Mouse (Mus musculus): ENCODE data around the gene Igfbp7.
"Not testable (repeated sequence)": the region's sequence is repeated elsewhere in the genome, so short reads cannot be mapped to it uniquely, and the experiment has no call there.

The Igfbp7 gene

DNA sequence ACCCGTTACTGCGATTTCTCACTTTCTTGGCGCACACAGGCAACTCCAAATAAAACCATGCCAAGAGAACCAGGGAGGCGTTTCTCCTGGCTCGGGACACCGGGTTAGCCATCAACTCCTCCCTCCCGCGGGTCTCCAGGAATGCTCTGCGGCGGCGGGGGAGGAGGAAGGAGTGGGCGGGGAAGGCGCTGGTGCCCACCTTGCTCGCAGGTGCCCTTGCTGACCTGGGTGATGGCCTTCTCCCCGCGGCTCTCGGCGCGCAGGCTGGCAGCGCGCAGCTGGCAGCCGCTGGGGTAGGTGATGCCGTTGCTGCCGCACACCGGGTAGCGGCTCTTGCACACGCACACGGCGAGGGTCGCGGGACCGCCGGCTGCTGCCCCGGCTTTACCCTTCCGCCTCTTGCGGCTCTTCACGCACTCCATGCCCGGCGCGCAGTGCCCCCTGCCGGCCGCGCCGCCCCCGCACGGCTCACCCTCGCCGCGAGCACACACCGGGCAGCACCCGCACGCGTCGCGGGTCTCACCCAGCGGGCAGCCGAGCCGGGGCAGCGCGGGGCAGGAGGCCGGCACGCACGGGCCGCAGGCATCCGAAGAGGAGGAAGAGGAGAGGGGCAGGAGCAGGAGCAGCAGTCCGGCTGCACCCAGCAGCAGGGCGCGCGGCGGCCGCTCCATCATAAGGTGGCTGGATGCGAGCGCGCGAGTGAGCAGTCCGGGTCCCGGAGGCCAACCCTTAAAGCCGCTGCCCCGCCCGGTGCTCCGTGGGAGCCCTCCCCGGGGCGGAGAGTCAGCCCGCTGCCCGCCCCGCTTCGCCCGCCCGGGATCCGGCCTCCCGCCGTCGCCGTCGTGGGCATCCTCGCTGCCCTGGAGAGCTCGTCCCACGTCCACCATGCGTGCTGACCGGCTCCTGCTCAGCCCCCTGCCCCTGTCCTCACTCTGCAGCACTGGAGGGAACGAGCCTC is at the start of gene Igfbp7:
TSS of gene Igfbp7 (minus strand) at position 701 of the 958 bp plus-strand sequence.
- in situ Hi-C loops (cut with MseI, MboI) = loop anchor here in 1 of 2 experiments (10.0 kb wide), 1 partner anchor 53 kb away; no protein-coding TSS in a partner anchor

DNA sequence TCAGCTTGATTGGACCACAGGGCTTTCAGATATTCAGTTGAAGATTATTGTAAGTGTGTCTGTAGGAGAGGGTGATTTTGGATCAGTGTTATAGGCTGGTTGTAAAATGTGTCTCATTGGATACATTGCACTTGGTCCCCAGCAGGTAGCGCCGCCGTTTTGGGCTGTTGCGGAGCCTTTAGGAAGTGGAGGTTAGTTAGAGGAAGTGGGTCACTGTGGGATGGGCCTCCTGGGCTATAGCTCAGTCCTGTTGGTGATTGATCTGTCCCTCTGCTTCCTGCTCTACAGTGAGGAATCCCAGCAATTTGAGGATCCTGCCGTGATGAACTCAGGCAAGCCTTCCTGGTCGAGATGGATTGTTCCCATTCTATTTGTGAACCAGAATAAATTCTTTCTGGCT is 44.3 kb upstream of the Igfbp7 start:
- in situ Hi-C loops (cut with MseI, MboI) = no loop called here

DNA sequence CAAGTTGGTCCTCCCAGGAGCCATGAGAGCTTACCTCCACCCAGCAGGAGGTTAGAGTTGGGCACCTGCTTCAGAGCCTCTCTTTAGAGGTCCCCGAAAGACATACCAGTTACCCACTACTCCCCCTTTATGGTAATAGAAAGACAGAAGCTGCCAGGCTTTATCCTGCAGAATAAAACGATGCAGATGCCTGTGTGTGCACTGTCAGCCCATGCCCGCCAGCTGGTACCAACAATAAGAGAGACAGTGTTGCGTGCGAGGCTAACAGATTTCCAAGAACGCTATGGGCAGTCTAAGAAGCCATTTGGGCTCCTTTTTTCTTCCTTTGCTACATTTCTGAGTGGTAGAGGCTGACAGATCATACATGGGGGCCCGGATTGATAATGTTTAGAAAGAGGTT is 41.7 kb upstream of the Igfbp7 start:
- in situ Hi-C loops (cut with MseI, MboI) = no loop called here

DNA sequence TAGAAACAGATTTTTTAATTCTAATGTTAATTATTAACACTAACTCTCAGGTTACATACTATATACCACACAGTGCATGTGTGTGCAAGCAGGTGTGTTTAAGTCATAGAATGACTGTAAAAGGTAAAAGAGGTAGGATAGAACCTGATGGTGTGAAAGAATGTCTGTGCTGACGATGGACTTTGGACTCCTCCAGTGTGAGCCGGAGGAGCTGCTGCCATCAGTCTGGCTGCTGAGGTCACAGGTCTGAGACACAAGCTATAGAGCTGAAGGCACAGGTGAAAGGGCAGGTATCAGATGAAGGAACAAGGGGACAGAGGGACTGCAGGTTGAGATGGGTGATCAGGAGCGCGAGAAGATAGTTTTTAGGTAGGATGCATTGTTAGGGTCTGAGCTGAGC is 37.6 kb upstream of the Igfbp7 start:
- in situ Hi-C loops (cut with MseI, MboI) = no loop called here

DNA sequence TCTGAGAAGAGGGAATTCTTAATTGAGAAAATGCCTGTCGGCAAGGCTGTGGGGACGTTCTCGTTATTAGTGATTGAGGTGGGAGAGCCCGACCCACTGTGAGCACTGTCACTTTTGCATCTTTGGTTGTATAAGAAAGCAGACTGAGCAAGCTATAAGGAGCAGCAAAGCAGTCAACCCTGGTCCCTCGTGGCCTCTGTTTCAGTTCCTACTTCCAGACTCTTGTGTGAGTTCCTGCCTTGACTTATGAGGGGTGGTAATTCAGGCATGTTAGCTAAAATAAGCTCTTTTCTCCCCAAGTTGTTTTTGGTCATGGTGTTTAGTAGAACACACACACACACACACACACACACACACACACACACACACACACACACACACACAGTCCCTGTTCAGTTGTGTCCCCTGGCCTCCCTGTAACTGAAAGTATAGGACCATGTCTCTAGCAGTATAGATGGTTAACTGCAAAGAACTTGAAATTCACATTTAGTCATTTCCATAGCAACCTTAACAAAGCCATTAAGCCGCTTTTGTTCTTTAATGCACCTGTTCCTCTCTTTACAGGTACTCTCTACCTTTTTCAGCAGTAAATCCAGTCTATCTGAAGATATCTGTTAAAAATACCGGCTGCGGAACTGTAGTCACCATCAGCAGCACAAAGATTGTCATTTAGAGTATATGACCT is 36.2 kb upstream of the Igfbp7 start:
- in situ Hi-C loops (cut with MseI, MboI) = no loop called here

DNA sequence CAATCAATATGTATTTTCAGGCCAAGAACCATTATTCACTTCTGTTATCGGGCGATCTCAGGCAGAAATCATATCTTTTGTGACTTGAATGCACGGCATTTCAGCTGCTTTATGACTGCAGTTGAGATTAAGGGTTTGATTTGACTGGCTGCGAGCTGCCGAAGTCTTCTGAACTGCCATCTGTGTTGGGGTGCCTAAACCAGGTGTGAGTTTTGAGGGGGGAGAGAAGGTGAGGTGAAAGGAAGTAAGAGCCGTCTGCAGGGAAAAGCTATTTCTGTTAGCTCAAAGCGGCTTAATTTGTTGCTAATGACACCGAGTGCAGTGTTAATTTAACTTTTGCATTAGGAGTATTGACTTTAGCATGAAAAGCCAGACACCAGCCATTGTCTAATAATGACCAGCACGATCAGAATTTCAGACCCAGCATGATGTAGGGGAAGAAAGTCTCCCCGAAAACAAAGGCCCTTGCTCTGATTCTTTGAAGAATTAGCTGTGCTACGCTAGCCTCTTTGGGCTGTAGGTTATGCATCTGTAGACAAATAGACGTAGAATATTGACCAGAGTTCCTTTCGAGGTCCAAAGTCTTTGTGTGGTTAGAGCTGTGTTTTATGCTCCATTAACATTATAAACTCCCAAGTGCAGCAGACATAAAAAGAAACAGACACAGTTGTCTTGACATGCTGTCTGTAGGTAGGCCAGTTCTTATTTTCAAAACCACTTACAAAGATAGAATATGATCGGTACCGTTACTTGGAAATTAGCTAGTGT is 35.2 kb upstream of the Igfbp7 start:
- in situ Hi-C loops (cut with MseI, MboI) = no loop called here

DNA sequence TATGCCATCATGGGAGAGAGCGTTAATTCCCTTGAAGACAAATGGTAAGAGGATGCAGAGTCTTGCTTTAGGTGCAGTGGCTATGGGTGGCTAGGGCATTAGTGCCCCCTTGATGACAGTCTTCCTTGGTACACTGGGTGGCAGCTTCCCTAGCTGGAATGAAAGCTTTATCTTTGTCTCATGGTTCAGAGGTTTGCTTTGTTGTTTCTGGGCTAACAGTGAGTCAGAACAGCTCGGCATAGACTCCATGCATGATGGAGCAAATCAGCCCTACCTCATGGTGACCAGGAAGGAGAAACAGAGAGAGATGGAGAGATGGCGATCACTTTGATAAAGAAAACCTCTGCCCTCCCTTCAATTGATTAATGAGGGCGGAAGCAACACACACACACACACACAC is 28.5 kb upstream of the Igfbp7 start:
- in situ Hi-C loops (cut with MseI, MboI) = no loop called here

DNA sequence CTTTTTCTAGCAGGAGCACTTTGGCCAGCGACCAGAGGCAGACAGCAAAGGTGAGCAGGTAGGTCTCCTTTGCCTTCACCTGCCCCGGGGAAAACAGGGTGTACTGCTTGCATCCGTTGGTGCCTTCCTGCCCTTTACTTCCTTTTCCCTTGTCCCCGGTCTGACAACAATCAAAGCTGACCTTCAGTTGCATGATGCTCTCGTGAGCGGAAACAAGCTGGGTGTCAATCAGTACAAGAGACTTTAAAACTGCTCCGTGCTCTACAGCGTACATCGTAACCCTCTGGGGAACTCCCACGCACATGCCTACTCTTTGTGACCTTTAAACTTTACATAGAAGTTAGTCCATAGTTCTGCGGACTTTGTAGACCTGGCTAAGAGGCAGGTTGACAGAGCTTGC is 26.2 kb upstream of the Igfbp7 start:
- in situ Hi-C loops (cut with MseI, MboI) = no loop called here

DNA sequence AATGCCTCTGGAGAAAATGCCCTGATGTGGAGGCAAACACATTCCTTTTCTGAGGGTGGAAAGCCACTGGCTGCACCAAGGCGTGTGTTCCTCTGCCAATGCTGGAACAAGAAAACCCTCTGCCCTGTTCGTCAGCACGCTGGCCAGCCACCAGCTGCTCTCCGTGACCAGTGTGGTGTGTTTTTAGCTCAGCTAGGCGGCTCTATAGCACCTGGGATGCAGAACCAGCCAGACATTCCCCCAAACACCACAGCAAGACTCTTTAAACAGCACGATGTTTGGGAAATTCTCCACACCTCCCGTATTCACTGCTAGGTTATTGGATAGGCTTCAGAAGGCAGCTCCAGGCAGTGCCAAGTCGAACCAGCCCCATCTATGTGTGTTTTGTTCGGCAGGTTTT is 25.7 kb upstream of the Igfbp7 start:
- in situ Hi-C loops (cut with MseI, MboI) = no loop called here

DNA sequence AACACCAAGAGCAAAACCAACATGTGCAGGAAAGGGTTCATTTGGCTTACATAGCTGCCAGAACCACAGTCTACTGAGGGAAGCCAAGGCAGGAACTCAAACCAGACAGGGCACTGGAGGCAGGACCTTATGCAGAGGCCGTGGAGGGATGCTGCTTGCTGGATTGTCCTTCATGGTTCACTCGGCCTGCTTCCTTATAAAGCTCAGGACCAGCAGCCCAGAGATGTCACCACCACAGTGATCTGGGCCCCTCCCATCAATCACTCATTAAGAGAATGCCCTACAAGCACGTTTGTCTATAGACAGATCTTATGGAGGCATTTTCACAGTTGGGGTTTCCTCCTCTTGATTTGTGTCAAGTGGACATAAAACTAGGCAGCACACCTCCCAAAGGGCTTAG is 25.3 kb upstream of the Igfbp7 start:
- in situ Hi-C loops (cut with MseI, MboI) = no loop called here

DNA sequence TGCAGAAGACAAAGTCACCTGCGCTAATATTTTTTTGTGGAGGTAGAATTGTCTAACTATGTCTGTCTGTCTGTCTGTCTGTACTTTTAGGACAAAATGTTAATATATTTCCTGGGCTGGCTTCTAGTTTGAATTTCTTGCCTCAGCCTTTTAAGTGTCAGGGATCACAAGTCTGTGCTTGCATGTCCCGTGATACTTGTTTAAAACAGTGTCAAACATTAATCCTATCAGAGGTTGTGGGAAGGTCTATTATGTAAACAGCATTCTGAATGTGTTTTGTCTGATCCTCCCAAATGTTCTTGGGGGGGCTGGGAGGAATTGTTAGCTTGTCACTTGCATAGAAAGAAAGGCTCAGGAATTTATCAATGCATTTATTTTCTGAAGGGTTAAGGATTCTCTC is 24.6 kb upstream of the Igfbp7 start:
- in situ Hi-C loops (cut with MseI, MboI) = no loop called here

DNA sequence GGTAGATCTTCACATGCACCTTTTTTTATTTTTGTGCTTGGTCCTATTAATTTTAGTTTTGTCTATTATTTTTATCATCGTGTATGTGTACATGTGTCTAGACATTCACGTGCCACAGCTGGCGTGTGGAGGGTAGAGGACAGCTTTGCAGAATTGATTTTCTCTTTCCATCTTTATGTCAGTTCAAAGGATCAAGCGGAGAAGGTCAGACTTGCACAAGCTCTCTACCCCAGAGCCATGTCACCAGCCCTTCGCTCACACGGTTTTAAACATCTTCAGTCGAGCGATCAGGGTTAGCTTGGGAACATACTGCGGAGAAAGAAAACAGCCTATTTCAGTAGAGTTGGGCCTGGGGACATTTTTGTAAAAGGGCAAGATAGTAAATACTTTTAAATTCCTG is 23.2 kb upstream of the Igfbp7 start:
- in situ Hi-C loops (cut with MseI, MboI) = no loop called here

DNA sequence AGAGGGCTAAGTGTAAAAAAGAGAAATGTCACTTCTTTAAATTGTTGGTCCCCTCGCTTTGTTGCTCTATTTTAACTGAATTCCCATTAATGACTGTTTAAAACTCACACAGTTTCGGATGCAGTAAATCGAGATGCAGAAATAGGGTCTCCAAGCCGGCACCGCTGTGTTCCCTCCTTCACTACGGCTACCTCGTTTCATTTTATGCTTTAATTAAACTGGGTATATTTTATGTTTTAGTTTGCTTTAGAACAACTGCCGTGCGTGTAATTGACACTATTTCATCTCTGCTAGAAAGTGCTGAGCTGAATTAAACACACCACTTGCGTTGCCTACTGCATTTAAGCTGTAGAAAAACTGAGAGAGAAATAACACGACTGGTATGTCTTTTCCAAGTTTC is 22.6 kb upstream of the Igfbp7 start:
- in situ Hi-C loops (cut with MseI, MboI) = no loop called here

DNA sequence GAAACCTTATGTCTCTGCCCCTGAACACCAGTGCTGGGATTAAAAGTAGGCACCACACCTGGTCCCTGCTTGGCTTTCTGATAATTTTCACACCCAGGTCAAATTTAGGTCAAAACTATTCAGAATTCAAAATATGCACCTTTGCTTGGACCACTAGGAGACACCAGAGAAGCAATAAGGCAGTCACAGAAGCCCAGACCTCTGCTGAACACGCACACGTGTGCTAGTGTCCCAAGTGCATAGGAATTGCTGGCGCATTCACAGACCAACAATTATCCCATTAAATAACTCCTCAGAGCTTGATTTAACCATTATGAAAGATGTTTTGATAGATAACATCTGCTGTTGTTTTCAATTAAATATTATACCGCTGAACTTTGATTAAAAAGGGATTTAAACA is 22.2 kb upstream of the Igfbp7 start:
- in situ Hi-C loops (cut with MseI, MboI) = no loop called here

DNA sequence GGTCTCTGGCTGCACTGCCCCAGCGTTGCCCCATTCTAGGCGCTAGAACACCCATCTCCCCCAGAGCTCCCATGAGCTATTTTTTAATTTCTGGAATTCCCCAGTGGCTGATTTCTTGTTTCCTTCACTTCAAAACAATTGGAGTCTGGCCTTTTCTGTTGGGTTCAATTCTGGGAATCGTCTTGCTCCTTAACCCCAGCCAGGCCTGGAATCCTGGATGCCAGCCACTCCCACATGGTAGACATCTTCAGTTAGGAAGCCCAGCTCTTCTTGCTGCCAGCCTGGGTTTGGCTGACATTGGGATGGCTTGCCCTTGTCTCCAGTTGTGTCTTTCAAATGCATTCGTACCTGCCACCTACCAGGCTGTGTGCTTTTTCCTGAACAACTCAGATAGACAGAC is 20.7 kb upstream of the Igfbp7 start:
- in situ Hi-C loops (cut with MseI, MboI) = no loop called here

DNA sequence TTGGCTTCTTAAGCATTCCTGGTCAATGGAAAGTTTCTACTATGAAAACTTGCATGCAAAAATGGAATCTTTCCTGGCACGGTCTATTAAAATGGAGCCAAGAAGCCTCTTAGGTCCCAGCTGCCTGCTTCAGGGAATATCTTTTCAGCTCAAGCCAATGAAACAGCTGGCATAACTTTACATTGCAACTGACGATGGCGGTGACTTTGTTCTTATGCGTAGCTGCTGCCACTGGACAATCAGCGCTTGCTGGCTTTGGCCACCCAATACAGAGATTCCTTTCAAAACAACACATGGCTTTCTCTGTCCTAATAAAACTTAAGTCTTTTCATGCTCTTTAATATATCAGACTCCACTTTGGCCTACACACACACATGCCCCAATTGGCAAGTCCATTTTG is 20.1 kb upstream of the Igfbp7 start:
- in situ Hi-C loops (cut with MseI, MboI) = no loop called here

DNA sequence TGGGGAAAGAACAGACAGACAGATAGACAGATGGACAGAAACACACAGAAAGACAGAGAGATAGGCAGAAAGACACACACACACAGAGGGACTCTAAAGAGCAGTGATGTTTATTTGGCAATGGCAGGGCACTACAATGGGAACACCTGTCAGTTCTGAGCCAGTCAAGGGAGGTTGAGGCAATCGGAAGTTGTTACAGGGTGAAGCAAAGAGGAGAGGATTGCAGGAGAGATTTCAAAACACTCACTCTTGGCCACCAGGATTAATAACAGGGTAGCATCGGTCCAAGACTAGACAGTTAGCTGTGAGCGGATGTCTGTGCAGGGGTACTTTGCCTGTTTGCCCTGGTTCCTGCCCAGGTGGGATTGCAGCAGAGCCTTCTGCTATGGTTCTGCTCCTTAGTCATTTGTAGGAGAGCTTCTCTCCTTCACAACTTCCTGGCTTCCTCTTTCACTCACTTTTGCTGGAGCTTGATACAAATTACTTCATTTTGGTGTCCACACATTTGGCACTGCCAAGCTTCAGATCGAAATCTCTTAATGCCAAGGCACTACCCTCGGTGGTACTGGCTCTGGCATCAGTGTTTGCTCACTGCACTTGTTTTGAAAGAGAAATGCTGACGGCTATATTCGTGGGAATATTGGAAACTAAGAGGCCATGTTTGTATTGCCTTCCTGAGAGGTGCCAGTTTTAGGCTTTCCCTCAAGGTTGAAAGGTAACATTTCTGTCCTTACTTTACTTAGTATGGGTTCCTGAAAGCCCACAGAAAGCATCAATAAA is 18.1 kb upstream of the Igfbp7 start:
- in situ Hi-C loops (cut with MseI, MboI) = no loop called here

DNA sequence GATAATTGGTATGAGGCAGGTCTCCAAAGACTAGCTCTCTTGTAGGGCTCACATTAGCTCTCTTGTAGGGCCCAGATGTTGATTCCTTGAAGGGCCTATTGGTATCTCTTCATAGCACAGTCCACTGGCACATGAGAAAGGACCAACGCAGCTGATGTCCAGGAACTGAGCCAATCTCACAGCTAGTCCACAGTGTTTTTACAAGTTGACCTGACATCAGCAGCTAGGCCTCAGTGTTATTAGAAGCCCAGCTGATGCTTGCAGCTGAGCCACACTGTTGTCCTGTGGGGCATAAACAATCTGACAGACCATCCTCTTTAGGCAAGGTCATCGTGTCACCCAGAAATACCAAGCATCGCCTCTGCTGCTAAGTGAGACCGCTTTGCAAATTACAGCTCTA is 11.7 kb upstream of the Igfbp7 start:
- in situ Hi-C loops (cut with MseI, MboI) = not testable (repeated sequence)

DNA sequence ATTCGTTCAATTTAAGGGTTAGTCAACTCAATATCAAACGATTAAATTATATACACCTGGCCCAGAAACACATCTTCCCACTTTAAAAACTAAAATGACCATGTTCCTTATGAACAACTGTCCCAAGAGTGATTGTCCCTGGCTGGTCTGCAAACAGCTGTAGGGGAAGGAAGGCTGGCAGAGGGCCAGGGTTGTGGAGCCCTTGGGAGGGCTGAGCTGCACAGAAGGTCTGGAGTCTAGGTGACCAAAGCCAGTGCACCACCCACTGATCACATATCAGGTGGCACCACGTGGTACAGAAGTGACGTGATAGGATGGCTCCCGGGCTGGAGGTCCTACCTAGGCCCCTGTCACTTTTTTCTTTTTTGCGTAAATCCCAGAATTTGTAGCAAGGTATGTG is 8.2 kb upstream of the Igfbp7 start:
- in situ Hi-C loops (cut with MseI, MboI) = no loop called here

DNA sequence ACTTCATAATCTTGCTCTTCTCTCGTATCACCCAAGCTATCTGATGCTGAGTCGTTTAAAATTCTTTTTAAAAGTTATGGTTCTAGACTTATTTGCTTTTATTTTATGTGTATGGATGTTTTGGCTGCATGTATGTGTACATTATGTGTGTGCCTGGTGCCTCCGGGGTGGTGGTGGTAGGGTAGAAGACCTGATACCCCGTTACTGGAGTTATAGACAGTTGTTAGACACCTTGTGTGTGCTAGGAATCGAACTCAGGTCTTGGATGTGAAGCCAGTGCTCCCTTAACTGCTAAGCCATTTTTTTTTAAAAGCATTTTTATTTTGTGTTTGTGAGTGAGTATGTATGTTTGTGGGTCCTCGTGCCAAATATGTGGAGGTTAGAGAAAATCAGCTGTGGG is 689 bp upstream of the Igfbp7 start:
- in situ Hi-C loops (cut with MseI, MboI) = loop anchor here in 1 of 2 experiments (10.0 kb wide), 1 partner anchor 54 kb away; no protein-coding TSS in a partner anchor

DNA sequence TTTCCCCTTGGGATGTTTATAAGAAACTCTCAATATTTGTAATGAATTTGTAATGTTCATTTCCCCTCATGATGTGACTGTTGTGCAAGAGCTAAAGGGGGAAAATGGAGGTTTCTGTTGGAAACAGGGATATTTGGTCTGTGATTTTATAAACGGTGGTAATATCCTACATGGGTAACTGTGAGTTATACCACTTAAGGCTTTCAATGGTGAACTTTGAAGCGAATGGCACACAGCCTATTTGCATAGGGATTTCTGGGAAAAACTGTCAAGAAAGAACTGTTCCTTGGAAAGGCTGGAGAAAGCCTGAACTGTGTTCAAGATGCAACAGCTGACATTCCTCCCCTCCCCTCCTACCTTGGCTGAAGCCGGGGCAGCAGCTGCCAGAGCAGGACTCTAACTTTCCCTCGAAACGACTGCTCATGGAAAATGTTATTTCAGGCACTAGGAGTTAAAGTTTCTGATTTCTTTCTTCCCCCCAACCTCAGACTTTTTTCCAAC is 1.4 kb downstream of the Igfbp7 start:
- in situ Hi-C loops (cut with MseI, MboI) = loop anchor here in 1 of 2 experiments (10.0 kb wide), 1 partner anchor 52 kb away; no protein-coding TSS in a partner anchor
